Mouse (Mus musculus) embryonic fibroblast, embryonic 13.5 days (primary cell): ENCODE results near the gene C2cd4b.

Experiments
- CTCF ChIP-seq: IDR thresholded peaks from 2 replicates; pipeline ENCODE4 v1.5.1; 2011; ENCODE audit warnings: mild to moderate bottlenecking, control low read depth, low read length, moderate library complexity, borderline replicate concordance; ENCODE audit not compliant: insufficient read depth
- POLR2A ChIP-seq: IDR thresholded peaks from 2 replicates; pipeline ENCODE4 v1.6.1; 2011; ENCODE audit warnings: low read depth, mild to moderate bottlenecking, control low read depth, low read length, moderate library complexity

DNA sequence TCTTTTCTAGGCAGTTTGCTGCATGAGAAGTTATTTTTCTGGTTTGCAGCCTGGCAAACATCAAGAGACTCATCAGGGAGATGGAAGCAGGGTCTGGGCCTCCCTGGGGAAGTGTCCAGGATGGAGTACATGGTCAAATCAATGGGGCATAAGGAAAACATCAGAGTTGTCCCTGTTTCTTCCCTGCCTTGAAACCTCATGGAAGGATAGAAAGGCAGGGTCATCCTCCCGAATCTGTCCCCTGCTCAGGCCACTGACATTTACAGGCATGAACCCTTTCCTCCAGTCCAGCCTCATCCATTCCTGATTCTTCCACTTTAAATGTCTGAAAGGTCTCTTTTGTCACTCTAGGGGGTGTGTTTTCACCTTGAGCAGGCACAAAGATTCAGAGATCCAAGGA, 10.2 kb downstream of the C2cd4b start:
- no peak for TF ChIP-seq POLR2A
- no peak for TF ChIP-seq CTCF
